Mouse (Mus musculus) kidney, postnatal 36 days (tissue): ENCODE measurements at regions not wholly inside any gene's neighbourhood (a gene's known extent, or its start where the extent isn't known, plus 50 kb on each side); places are given as distances from the start of the nearest gene placed in this dataset.

Source experiments
- DNase-seq, 2 experiments: peaks; one replicate each; pipeline ENCODE4 v3.0.0; 2021 to 2022; ENCODE audit warnings: mixed read lengths in 2 of 2

DNA sequence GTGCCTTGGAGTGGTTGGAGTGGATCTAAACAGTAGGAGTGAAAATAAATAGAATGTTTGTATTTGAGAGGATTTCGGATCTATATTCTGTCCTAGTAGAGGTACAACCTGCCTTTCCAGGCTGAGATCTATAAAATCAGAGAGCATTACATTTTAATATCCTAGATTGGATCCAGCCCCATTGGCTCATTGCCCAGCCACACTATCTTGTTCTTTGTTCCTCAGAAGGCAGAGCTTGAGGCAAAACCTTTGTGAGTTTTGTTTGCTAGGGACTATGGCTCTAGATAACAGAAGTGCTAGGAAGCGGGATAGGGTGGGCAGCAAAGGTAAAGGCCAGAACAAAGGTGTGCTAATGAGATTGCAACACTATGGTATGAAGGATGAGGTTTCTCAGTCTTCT, 78.7 kb upstream of the Cntln start:
- no peak for DNase-seq

DNA sequence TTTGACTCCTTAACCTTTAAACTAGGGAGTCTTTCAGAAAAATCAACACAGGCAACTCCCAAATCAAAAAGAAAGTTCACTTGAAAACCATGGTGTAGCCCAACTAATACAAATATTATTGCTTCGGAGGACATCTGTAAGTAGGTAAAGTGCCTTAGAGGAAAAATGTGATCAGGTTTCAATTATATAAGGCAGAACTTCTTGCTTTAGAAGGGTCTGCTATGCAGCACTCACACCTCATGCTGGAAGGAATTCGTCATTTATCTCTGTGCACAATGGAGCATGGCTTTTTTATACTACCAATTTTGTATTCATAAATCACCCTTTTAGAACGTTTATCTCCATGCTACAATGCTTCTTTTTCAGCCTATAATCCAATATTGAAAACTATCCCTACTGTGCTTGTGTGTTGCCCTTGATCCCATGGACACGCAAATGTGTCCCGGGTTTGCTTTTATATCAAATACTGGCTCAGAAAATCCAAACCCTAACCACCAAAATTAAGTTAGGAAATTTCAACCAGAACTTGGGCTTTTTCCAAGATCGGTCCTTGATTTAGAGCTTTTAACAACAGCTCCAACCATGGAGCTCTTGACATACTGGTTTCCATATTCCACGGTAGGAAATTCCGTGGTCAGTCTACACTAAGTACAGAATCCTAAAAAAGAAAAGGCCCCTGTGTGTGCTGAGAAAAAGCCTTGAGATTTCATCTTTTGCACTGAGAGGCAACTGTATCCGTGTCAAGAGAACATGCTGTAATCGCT, 90.8 kb upstream of the Cntln start:
- no peak for DNase-seq

DNA sequence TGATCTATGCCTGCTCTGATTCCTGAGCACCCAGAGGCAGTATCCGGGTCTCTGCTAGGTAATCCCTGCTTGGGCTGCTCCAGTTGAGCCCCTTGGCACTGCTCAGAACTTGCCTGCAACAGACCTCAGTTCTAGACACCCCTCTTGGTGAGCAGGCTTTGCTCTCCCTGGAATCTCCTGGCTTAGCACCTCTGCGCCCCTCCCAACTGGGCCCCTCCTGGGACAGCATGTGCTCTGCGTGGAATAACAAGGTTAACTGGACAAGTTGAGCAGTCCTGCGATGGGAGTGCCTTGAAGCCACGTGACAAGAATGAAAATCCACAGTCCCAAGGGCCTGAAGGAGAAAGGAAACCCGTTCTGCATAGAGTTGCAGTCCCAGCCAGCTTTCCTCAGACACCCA, 97.5 kb upstream of the Cntln start:
- DNase-seq = no peak

GRCm38 (mm10) chr4:84768161-84768560, 93.1 kb upstream of the Bnc2 start:
- peak; percentile 67 to 79 for DNase-seq

GRCm38 (mm10) chr4:84766708-84767425, 91.8 kb upstream of the Bnc2 start:
- no peak for DNase-seq

DNA sequence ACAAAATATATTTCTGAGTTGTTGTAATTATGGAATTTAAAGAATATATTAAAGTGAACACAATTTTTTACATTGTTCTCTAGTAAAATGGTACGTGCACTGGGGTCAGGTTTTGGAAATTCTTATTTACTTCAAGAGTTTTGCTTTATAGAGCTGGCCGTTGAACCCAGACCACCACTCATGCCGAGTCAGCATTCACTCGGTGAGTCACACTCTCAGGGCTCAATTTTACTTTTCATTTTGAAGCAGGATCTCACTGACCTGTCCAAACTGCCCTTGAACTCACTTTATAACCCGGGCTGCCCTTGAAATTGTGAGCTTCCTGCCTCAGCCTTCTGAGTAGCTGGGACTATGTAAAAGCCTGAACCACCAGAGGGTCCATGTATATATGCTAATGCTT, 82.1 kb upstream of the Bnc2 start:
- no peak for DNase-seq

DNA sequence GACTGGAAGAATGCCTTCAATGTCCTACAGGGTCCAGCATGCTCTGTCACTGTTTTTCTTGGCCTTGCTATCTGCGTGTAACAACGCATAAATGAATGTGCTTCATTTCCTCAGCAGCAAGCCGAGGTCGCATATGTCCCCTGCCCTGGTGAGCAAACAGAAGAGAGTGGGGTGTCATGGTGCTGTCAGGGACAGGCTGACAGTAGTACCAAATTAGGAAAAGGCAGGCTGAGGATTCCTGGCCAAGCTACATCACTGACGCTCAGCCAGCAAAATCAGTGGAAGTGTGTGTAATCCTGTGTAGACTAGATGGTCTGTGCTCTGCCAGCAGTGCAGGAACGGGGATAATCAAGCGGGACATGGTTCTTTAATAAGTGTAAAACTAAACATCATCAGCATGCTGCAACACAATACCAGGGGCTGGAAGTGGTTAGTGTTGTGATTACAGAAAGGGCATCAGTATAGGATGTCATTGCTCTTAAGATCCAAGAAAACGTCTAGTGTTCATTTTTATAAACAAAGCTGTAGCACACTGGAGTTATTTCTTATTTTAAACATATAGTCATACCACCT, 77.6 kb upstream of the Bnc2 start:
- no peak for DNase-seq

GRCm38 (mm10) chr4:84741301-84741700, 66.2 kb upstream of the Bnc2 start:
- no peak for DNase-seq

- no peak for DNase-seq
Measured at GRCm38 (mm10) chr4:84740816-84741215, 65.7 kb upstream of the Bnc2 start.
